Mouse (Mus musculus) cortical plate, adult 2 months (tissue): ENCODE data around the gene Tpx2.

Experiments
- CTCF ChIP-seq: fragments of 200-500 bp; IDR thresholded peaks from 2 replicates; pipeline ENCODE4 v1.5.1; 2011; ENCODE audit warnings: mild to moderate bottlenecking, control low read depth, low read length; ENCODE audit not compliant: insufficient read depth; ENCODE audit errors: extremely low read depth
- POLR2A ChIP-seq: fragments of 200-500 bp; IDR thresholded peaks from 2 replicates; pipeline ENCODE4 v1.6.1; 2011; ENCODE audit warnings: mild to moderate bottlenecking, low read length, control low read depth; ENCODE audit not compliant: insufficient read depth; ENCODE audit errors: extremely low read depth

- TF ChIP-seq CTCF (no peak), POLR2A (no peak)
Measured at GRCm38 (mm10) chr2:152819097-152819624, 28.6 kb upstream of the Tpx2 start.
